Mouse (Mus musculus): ENCODE measurements around the gene Rap1gap2. TPM values are rescaled to one million over a fixed set of nuclear protein-coding genes. Genes with fewer than 3 reads are reported as not detected.

The Rap1gap2 gene
- total and polyA plus RNA-seq, 3 experiments = 55.4 to 79.8 (median 76.6) TPM

DNA sequence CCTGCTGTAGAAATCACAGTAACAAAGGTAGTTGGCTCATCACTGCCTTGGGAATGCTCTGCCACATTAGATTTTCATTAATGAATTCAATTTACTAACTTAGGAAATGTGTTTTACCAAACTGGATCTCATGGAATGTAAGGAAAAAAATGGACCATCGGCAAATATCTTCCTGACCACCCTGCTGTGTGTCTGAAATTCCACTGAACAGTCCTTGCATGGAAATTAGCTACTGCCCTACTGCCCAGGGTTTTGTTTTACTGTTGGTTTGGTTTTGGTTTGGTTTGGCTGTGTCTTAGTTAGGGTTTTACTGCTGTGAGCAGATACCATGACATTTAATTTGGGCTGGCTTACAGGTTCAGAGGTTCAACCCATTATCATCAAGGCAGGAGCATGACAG, 8.4 kb downstream of the Rap1gap2 start:
- Histone ChIP-seq H3K79me2 (replicated peaks; ENCODE audit: control insufficient read depth, extremely low read depth, insufficient read depth, poor library complexity, severe bottlenecking) (no peaks in the 10 kb centered on the region), H3K36me3 (replicated peaks in 1 of 2; ENCODE audit: control insufficient read depth in 1 of 2, insufficient read depth in 1 of 2, low read length in 1 of 2) (no peaks in the 10 kb centered on the region), H3K27me3 (replicated peaks) (peaks cover 75% of the 10 kb centered on the region), H3K4me2 (ENCODE audit: insufficient read depth, low read depth, poor library complexity, severe bottlenecking) (no peak overlapping the region), H3K27ac (ENCODE audit: insufficient read depth, low read depth) (no peak overlapping the region), H3K9ac (ENCODE audit: insufficient read depth, low read depth) (no peak overlapping the region), H3K4me1 (ENCODE audit: control insufficient read depth in 1 of 2, insufficient read depth in 2 of 2) (no peaks in the 10 kb centered on the region), H3K4me3 (replicated peaks in 1 of 3; ENCODE audit: low read depth in 2 of 3, low read length in 2 of 3, poor library complexity in 1 of 3) (no peak overlapping the region), H3K9me3 (replicated peaks; ENCODE audit: low read length) (peaks cover 13% of the 10 kb centered on the region)
- no peak for TF ChIP-seq MAZ (IDR thresholded peaks at IDR 0.05; ENCODE audit: low read depth, low read length)
- TF ChIP-seq USF2 (conservative IDR thresholded peaks at IDR 0.05; ENCODE audit: low read depth, low read length) = no peak
- TF ChIP-seq ZMIZ1 (IDR thresholded peaks at IDR 0.05; ENCODE audit: low read depth, low read length) = no peak
- TF ChIP-seq BHLHE40 (IDR thresholded peaks at IDR 0.05; ENCODE audit: low read depth, low read length) = no peak
- no peak for TF ChIP-seq HCFC1 (IDR thresholded peaks at IDR 0.05; ENCODE audit: low read depth, low read length)
- no peak for TF ChIP-seq EP300 (IDR thresholded peaks at IDR 0.05; ENCODE audit: low read length)
- TF ChIP-seq JUN (IDR thresholded peaks at IDR 0.05; ENCODE audit: insufficient read depth, low read depth, low read length) = no peak
- TF ChIP-seq SIN3A (IDR thresholded peaks at IDR 0.05; ENCODE audit: low read length) = no peak
- no peak for TF ChIP-seq USF1 (IDR thresholded peaks at IDR 0.05; ENCODE audit: low read depth, low read length)
- no peak for TF ChIP-seq ELF1 (IDR thresholded peaks at IDR 0.05; ENCODE audit: low read depth, low read length)
- TF ChIP-seq ZC3H11A (IDR thresholded peaks at IDR 0.05; ENCODE audit: low read depth, low read length) = no peak
- TF ChIP-seq GABPA (IDR thresholded peaks at IDR 0.05; ENCODE audit: insufficient replicate concordance, low read depth, low read length) = no peak
- TF ChIP-seq CHD2 (IDR thresholded peaks at IDR 0.05; ENCODE audit: low read length) = no peak
- no peak for TF ChIP-seq RCOR1 (conservative IDR thresholded peaks at IDR 0.05; ENCODE audit: low read depth, low read length)
- no peak for TF ChIP-seq NRF1 (IDR thresholded peaks at IDR 0.05; ENCODE audit: low read depth, low read length)
- TF ChIP-seq ZKSCAN1 (IDR thresholded peaks at IDR 0.05; ENCODE audit: borderline replicate concordance, low read depth, low read length) = no peak
- TF ChIP-seq IRF4 (IDR thresholded peaks at IDR 0.05; ENCODE audit: low read depth, low read length) = no peak
- no peak for TF ChIP-seq POLR2AphosphoS2 (IDR thresholded peaks at IDR 0.05; ENCODE audit: low read depth, low read length)
- no peak for TF ChIP-seq E2F4 (IDR thresholded peaks at IDR 0.05; ENCODE audit: insufficient replicate concordance, low read depth, low read length)
- in situ Hi-C loops (cut with MboI; ENCODE audit: low pct_ligation_motif_present, low pct_unique_long_range_greater_than_20kb, low sequenced_read_pairs) (no loop called here), dilution Hi-C loops (cut with MboI; ENCODE audit: extremely low pct_ligation_motif_present, extremely low pct_unique_long_range_greater_than_20kb, low sequenced_read_pairs) (no loop called here)
- DNase-seq (ENCODE audit: extremely low read depth) = no peak

DNA sequence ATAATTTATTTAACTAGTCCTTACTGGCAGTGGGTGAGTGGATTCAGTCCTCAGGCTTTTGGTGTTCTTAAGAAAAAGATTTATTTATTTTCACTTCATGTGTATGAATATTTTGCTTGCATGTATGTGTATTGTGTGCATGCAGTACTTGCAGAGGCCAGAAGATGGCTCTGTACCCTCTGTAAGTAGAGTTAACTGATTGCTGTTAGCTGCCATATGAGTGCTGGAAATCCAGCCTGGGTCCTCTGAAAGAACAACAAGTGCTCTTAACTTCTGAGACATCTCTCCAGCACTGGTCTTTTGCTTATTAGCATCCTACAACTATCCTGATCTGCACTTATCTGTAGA, 12.8 kb downstream of the Rap1gap2 start:
- no peak overlapping the region for H3K27ac ChIP-seq (ENCODE audit: insufficient read depth, low read depth)
- DNase-seq (ENCODE audit: extremely low read depth) = no peak
- in situ Hi-C loops (cut with MboI; ENCODE audit: low pct_ligation_motif_present, low pct_unique_long_range_greater_than_20kb, low sequenced_read_pairs) (no loop called here), dilution Hi-C loops (cut with MboI; ENCODE audit: extremely low pct_ligation_motif_present, extremely low pct_unique_long_range_greater_than_20kb, low sequenced_read_pairs) (no loop called here)
- peaks cover 13% of the 10 kb centered on the region for H3K9me3 ChIP-seq (replicated peaks; ENCODE audit: low read length)
- peak; percentile 6 for TF ChIP-seq RAD21 (IDR thresholded peaks at IDR 0.05; ENCODE audit: low read depth, low read length)
- 0 out of 2 replicates have a peak, but pooled peaks have one; percentile 4 for TF ChIP-seq SMC3 (IDR thresholded peaks at IDR 0.05; ENCODE audit: low read depth, low read length)
- TF ChIP-seq UBTF (IDR thresholded peaks at IDR 0.05; ENCODE audit: low read depth, low read length) = no peak
- TF ChIP-seq CTCF (conservative IDR thresholded peaks at IDR 0.05 in 1 of 2, IDR thresholded peaks at IDR 0.05 in 1 of 2; ENCODE audit: low read depth in 2 of 2, low read length in 2 of 2) = peak in 1 of 2 experiments; percentile 35; a peak in 2 of 4 replicates
- peaks cover 0 to 4% of the 10 kb centered on the region in 2 experiments; a peak in 1 of 4 replicates for H3K4me1 ChIP-seq (ENCODE audit: control insufficient read depth in 1 of 2, insufficient read depth in 2 of 2)
- no peak overlapping the region for H3K4me3 ChIP-seq (replicated peaks in 1 of 3; ENCODE audit: low read depth in 2 of 3, low read length in 2 of 3, poor library complexity in 1 of 3)
- H3K4me2 ChIP-seq (ENCODE audit: insufficient read depth, low read depth, poor library complexity, severe bottlenecking) = no peak overlapping the region
- no peak overlapping the region for H3K9ac ChIP-seq (ENCODE audit: insufficient read depth, low read depth)
- no peaks in the 10 kb centered on the region for H3K36me3 ChIP-seq (replicated peaks in 1 of 2; ENCODE audit: control insufficient read depth in 1 of 2, insufficient read depth in 1 of 2, low read length in 1 of 2)
- H3K79me2 ChIP-seq (replicated peaks; ENCODE audit: control insufficient read depth, extremely low read depth, insufficient read depth, poor library complexity, severe bottlenecking) = no peaks in the 10 kb centered on the region
- peaks cover 74% of the 10 kb centered on the region for H3K27me3 ChIP-seq (replicated peaks)
